8 mouse cellular contexts compared by ENCODE assay signal in genomic region chr19:36832951-36833787, GRCm38 (mm10). TPM values are rescaled to one million over a fixed set of nuclear protein-coding genes. Genes with fewer than 3 reads are reported as not detected.
A peak's percentile ranks its signal among the peaks of the same experiment; 100 is the strongest.
DNase-seq lines count a peak whose midpoint lies in the region; ATAC-seq and TF ChIP-seq lines count a peak whose summit lies in the region.

No protein-coding gene starts in this region.

- H3K36me3 ChIP-seq in embryonic facial prominence, embryonic 13.5 days, result peaks cover 2% of the 10 kb centered on the region
- H3K36me3 ChIP-seq in heart, postnatal 0 days (replicated peaks; ENCODE audit: control insufficient read depth, insufficient read depth, low read length), result no peaks in the 10 kb centered on the region
- H3K36me3 ChIP-seq in stomach, embryonic 16.5 days (ENCODE audit: control insufficient read depth, insufficient read depth, low read length), result no peaks in the 10 kb centered on the region

- H3K4me1 ChIP-seq in embryonic facial prominence, embryonic 13.5 days, result peaks cover 15% of the 10 kb centered on the region
- H3K4me1 ChIP-seq in heart, postnatal 0 days (ENCODE audit: control insufficient read depth, insufficient read depth), result peaks cover 16% of the 10 kb centered on the region
- peaks cover 6% of the 10 kb centered on the region; the same call in 1 of the 2 replicates for H3K4me1 ChIP-seq in stomach, embryonic 16.5 days (ENCODE audit: control insufficient read depth, insufficient read depth, low read length)

- DNase-seq in 3134 (ENCODE audit: extremely low read depth, insufficient read length, low spot score), result peak; percentile 33
- DNase-seq in R1 (ENCODE audit: low read depth, low spot score), result peak; percentile 90
- peak; percentile 43 for DNase-seq in heart, postnatal 0 days (ENCODE audit: low spot score)
- DNase-seq in kidney, postnatal 14 days, result peak; percentile 78
- no peak for DNase-seq in left cerebral cortex, postnatal 4 days

- peak; percentile 65 for ATAC-seq in embryonic facial prominence, embryonic 13.5 days (ENCODE audit: insufficient number of reproducible peaks, insufficient read depth, low FRiP score, low TSS enrichment, low read depth)
- ATAC-seq in heart, postnatal 0 days (ENCODE audit: insufficient read depth, low read depth), result no peak
- 0 out of 2 replicates have a peak, but pooled peaks have one; percentile 31 for ATAC-seq in megakaryocyte, adult 5-6 weeks (ENCODE audit: poor library complexity, severe bottlenecking)
- ATAC-seq in stomach, embryonic 16.5 days (ENCODE audit: insufficient read depth, low FRiP score), result peak; percentile 31; the same call in 1 of the 2 replicates

- peak overlapping the region; percentile 69 for H3K4me2 ChIP-seq in embryonic facial prominence, embryonic 13.5 days
- H3K4me2 ChIP-seq in heart, postnatal 0 days (ENCODE audit: low read depth, low read length), result peak overlapping the region; percentile 93
- H3K4me2 ChIP-seq in stomach, embryonic 16.5 days (ENCODE audit: low read depth, low read length), result peak overlapping the region; percentile 60

- peak overlapping the region; percentile 99 for H3K9ac ChIP-seq in embryonic facial prominence, embryonic 13.5 days
- H3K9ac ChIP-seq in heart, postnatal 0 days (replicated peaks; ENCODE audit: low read depth, low read length), result peak overlapping the region; percentile 98
- H3K9ac ChIP-seq in stomach, embryonic 16.5 days (ENCODE audit: low read length), result peak overlapping the region; percentile 63

- 5% methylated on average over 19 of the region's 19 CpGs for WGBS in embryonic facial prominence, embryonic 13.5 days
- WGBS in heart, postnatal 0 days, result 15% methylated on average over 19 of the region's 19 CpGs
- 5% methylated on average over 19 of the region's 19 CpGs for WGBS in stomach, embryonic 16.5 days

- H3K4me3 ChIP-seq in embryonic facial prominence, embryonic 13.5 days, result peak overlapping the region; percentile 98
- H3K4me3 ChIP-seq in heart, postnatal 0 days (ENCODE audit: low read depth, low read length), result peak overlapping the region; percentile 98
- peak overlapping the region; percentile 98 for H3K4me3 ChIP-seq in stomach, embryonic 16.5 days (replicated peaks; ENCODE audit: low read length)

- H3K27me3 ChIP-seq in embryonic facial prominence, embryonic 13.5 days, result no peaks in the 10 kb centered on the region
- H3K27me3 ChIP-seq in heart, postnatal 0 days (ENCODE audit: control insufficient read depth, insufficient read depth, low read length), result no peaks in the 10 kb centered on the region
- no peaks in the 10 kb centered on the region for H3K27me3 ChIP-seq in stomach, embryonic 16.5 days (ENCODE audit: control insufficient read depth, insufficient read depth, low read length)

- TF ChIP-seq EP300 in heart, postnatal 0 days (IDR thresholded peaks at IDR 0.05; ENCODE audit: low read depth), result no peak

- intact Hi-C loops in left cerebral cortex, postnatal 4 days (cut with DNase I), result no loop called here

- peak overlapping the region; percentile 99 for H3K27ac ChIP-seq in embryonic facial prominence, embryonic 13.5 days
- peak overlapping the region; percentile 99 for H3K27ac ChIP-seq in heart, postnatal 0 days (ENCODE audit: low read depth)
- H3K27ac ChIP-seq in stomach, embryonic 16.5 days (ENCODE audit: low read length), result peak overlapping the region; percentile 96

- TF ChIP-seq CTCF in heart, postnatal 0 days (IDR thresholded peaks at IDR 0.05; ENCODE audit: low read depth), result no peak

- no peaks in the 10 kb centered on the region for H3K9me3 ChIP-seq in embryonic facial prominence, embryonic 13.5 days
- no peaks in the 10 kb centered on the region for H3K9me3 ChIP-seq in heart, postnatal 0 days (replicated peaks; ENCODE audit: control insufficient read depth, low read length)
- no peaks in the 10 kb centered on the region for H3K9me3 ChIP-seq in stomach, embryonic 16.5 days (replicated peaks; ENCODE audit: control insufficient read depth, low read length)

RNA-seq across cellular contexts. Expression of gene Tnks2, which starts 0.9 kb away (rescaled TPM):
- polyA plus RNA-seq in embryonic facial prominence, embryonic 13.5 days (2015; fragmentation: Nextera tagmentation; extraction: Ambion mirVana), result 46.3 and 52.7 TPM in 2 replicates
- total RNA-seq in heart, postnatal 0 days (2014; rRNA removed; ENCODE audit: low replicate concordance), result 84.8 and 127 TPM in 2 replicates
- polyA plus RNA-seq in heart, postnatal 0 days (2015; fragmentation: Nextera tagmentation; extraction: Ambion mirVana), result 17.1 and 19.8 TPM in 2 replicates
- total RNA-seq in megakaryocyte, adult 5-6 weeks (2015), result 57.7 and 60.9 TPM in 2 replicates
- 78.5 and 88.0 TPM in 2 replicates for total RNA-seq in megakaryocyte, adult 5-6 weeks (2017)
- 19.7 and 20.6 TPM in 2 replicates for polyA plus RNA-seq in stomach, embryonic 16.5 days (2015; fragmentation: Nextera tagmentation; extraction: Ambion mirVana)
- total RNA-seq in left cerebral cortex, postnatal 4 days (2021), result 100 to 1,000 TPM; 146 to 148 TPM
